Comparison of ENCODE assay signal across 9 mouse cellular contexts in the genomic region with DNA sequence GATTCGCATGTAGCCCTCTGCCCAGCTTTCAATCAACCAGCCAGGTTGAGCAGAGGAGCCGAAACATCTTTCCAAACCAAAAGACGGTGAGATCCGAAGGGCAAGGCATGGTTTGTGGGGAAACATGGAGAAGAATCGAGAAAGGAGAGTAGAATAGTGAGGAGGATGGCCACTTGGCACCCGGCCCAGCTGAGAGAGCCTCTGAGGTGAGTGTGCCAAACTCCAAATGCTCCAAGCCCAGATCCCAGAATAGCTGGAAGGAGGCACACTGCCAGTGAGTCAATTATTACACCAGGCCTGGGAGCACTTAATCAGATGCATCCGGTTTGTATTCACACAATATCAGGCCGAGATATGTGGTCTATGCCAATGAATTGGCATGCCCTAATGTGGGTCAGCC. TPM values are rescaled to one million over a fixed set of nuclear protein-coding genes. Genes with fewer than 3 reads are reported as not detected.
DNase-seq lines count a peak whose midpoint lies in the region; ATAC-seq and TF ChIP-seq lines count a peak whose summit lies in the region.
"Had no signal": no experiment of that assay in that cellular context is flagged by ENCODE, and none has a peak within 500 bp of the region (broad histone marks: within the 10 kb centered on the region; RNA-seq: fewer than 3 reads in every experiment).

No protein-coding gene starts in this region.

- H3K4me1 ChIP-seq in hindbrain, postnatal 0 days (ENCODE audit: insufficient read depth, low read length): no peaks in the 10 kb centered on the region
- no peaks in the 10 kb centered on the region for H3K4me1 ChIP-seq in hindbrain, embryonic 11.5 days (replicated peaks; ENCODE audit: control insufficient read depth, insufficient read depth, low read length)
- no peaks in the 10 kb centered on the region for H3K4me1 ChIP-seq in thymus, adult 2 months (replicated peaks; ENCODE audit: control insufficient read depth, insufficient read depth, low read length)
- H3K4me1 ChIP-seq: embryonic facial prominence, embryonic 15.5 days had no signal

- TF ChIP-seq CTCF in hindbrain, postnatal 0 days (IDR thresholded peaks at IDR 0.05; ENCODE audit: low read depth): no peak
- no peak for TF ChIP-seq CTCF in thymus, adult 2 months (IDR thresholded peaks at IDR 0.05; ENCODE audit: borderline replicate concordance, control insufficient read depth, extremely low read depth, insufficient read depth, low read length, poor library complexity)

- no peaks in the 10 kb centered on the region for H3K36me3 ChIP-seq in hindbrain, postnatal 0 days (ENCODE audit: insufficient read depth, low read length)
- H3K36me3 ChIP-seq in hindbrain, embryonic 11.5 days (ENCODE audit: control insufficient read depth, insufficient read depth, low read length): no peaks in the 10 kb centered on the region
- no peaks in the 10 kb centered on the region for H3K36me3 ChIP-seq in thymus, adult 2 months (ENCODE audit: control insufficient read depth, insufficient read depth, low read length)
- H3K36me3 ChIP-seq: embryonic facial prominence, embryonic 15.5 days had no signal

- TF ChIP-seq POLR2A in thymus, adult 2 months (IDR thresholded peaks at IDR 0.05; ENCODE audit: control insufficient read depth, extremely low read depth, insufficient read depth, low read length, poor library complexity): no peak

- H3K27ac ChIP-seq in hindbrain, postnatal 0 days: no peak overlapping the region
- H3K27ac ChIP-seq in hindbrain, embryonic 11.5 days (ENCODE audit: low read depth, low read length): no peak overlapping the region
- H3K27ac ChIP-seq in thymus, adult 2 months (ENCODE audit: control insufficient read depth, insufficient read depth, low read length): no peak overlapping the region
- H3K27ac ChIP-seq: embryonic facial prominence, embryonic 15.5 days had no signal

- ATAC-seq in hindbrain, postnatal 0 days: peak; percentile 76
- ATAC-seq in hindbrain, embryonic 11.5 days (ENCODE audit: low FRiP score): no peak
- no peak for ATAC-seq in megakaryocyte-erythroid progenitor cell, adult 5-6 weeks (replicated peaks; ENCODE audit: low FRiP score, low TSS enrichment, poor library complexity, severe bottlenecking)

- no peak overlapping the region for H3K4me2 ChIP-seq in hindbrain, postnatal 0 days (ENCODE audit: low read depth, low read length)
- H3K4me2 ChIP-seq in hindbrain, embryonic 11.5 days (replicated peaks; ENCODE audit: low read depth, low read length): no peak overlapping the region
- H3K4me2 ChIP-seq: embryonic facial prominence, embryonic 15.5 days had no signal

- H3K27me3 ChIP-seq in hindbrain, postnatal 0 days (ENCODE audit: insufficient read depth, low read length): no peaks in the 10 kb centered on the region
- no peaks in the 10 kb centered on the region for H3K27me3 ChIP-seq in hindbrain, embryonic 11.5 days (ENCODE audit: control insufficient read depth, insufficient read depth, low read length)
- no peaks in the 10 kb centered on the region for H3K27me3 ChIP-seq in thymus, adult 2 months (ENCODE audit: control insufficient read depth, insufficient read depth, low read length)
- H3K27me3 ChIP-seq: embryonic facial prominence, embryonic 15.5 days had no signal

- no peak overlapping the region for H3K9ac ChIP-seq in hindbrain, postnatal 0 days (replicated peaks; ENCODE audit: low read length)
- H3K9ac ChIP-seq in hindbrain, embryonic 11.5 days (ENCODE audit: low read depth, low read length): no peak overlapping the region
- H3K9ac ChIP-seq: embryonic facial prominence, embryonic 15.5 days had no signal

- 57% methylated on average over 8 of the region's 8 CpGs for WGBS in hindbrain, postnatal 0 days
- 90% methylated on average over 8 of the region's 8 CpGs for WGBS in hindbrain, embryonic 11.5 days
- WGBS in thymus, adult 2 months: 95% methylated on average over 8 of the region's 8 CpGs

- H3K4me3 ChIP-seq in hindbrain, postnatal 0 days (ENCODE audit: low read length): no peak overlapping the region
- no peak overlapping the region for H3K4me3 ChIP-seq in hindbrain, embryonic 11.5 days (ENCODE audit: low read depth, low read length)
- H3K4me3 ChIP-seq in thymus, adult 2 months (ENCODE audit: control insufficient read depth, insufficient read depth, low read length): no peak overlapping the region
- H3K4me3 ChIP-seq: embryonic facial prominence, embryonic 15.5 days had no signal

- peak; percentile 84 for DNase-seq in hindbrain, postnatal 0 days (ENCODE audit: low spot score)
- DNase-seq in hindbrain, embryonic 11.5 days (ENCODE audit: low spot score): no peak
- peak; percentile 25 to 51 for DNase-seq in adrenal gland, postnatal 36 days
- peak; percentile 13 to 35 for DNase-seq in frontal cortex, postnatal 36 days (ENCODE audit: low spot score in 2 of 2)
- DNase-seq in kidney, postnatal 10 days: peak; percentile 85
- DNase-seq in lung, postnatal 4 days: peak; percentile 46 to 71
- no peak for DNase-seq in thymus, adult 2 months

- no peaks in the 10 kb centered on the region for H3K9me3 ChIP-seq in hindbrain, postnatal 0 days (ENCODE audit: low read length)
- H3K9me3 ChIP-seq in hindbrain, embryonic 11.5 days (ENCODE audit: control insufficient read depth, low read length): no peaks in the 10 kb centered on the region
- H3K9me3 ChIP-seq: embryonic facial prominence, embryonic 15.5 days had no signal

RNA-seq across cellular contexts. Expression of a gene that starts 39.7 kb away (rescaled TPM):
- 1.2 and 1.6 TPM in 2 replicates for total RNA-seq in hindbrain, postnatal 0 days (2014; rRNA removed)
- 7.3 and 7.6 TPM in 2 replicates for polyA plus RNA-seq in hindbrain, postnatal 0 days (2015; fragmentation: Nextera tagmentation; extraction: Ambion mirVana)
- 1.9 and 2.2 TPM in 2 replicates for polyA plus RNA-seq in hindbrain, embryonic 11.5 days (2014; fragmentation: Nextera tagmentation; extraction: Ambion mirVana)
- total RNA-seq in adrenal gland, postnatal 36 days (2021): 100 to 1,000 TPM; 144 to 165 TPM
- total RNA-seq in megakaryocyte-erythroid progenitor cell, adult 5-6 weeks (2014; fragmentation: Nextera tagmentation): not detected in 2 replicates
- total RNA-seq in megakaryocyte-erythroid progenitor cell, adult 5-6 weeks (2017): not detected in 2 replicates
- polyA plus RNA-seq in thymus, adult 2 months (2012; rRNA removed): 0.41 and 0.49 TPM in 2 replicates

RNA-seq across cellular contexts. Expression of a gene that starts 42.1 kb away (rescaled TPM):
- 69.3 and 80.7 TPM in 2 replicates for total RNA-seq in hindbrain, postnatal 0 days (2014; rRNA removed)
- 26.1 and 28.4 TPM in 2 replicates for polyA plus RNA-seq in hindbrain, postnatal 0 days (2015; fragmentation: Nextera tagmentation; extraction: Ambion mirVana)
- 16.0 and 19.2 TPM in 2 replicates for polyA plus RNA-seq in hindbrain, embryonic 11.5 days (2014; fragmentation: Nextera tagmentation; extraction: Ambion mirVana)
- total RNA-seq in adrenal gland, postnatal 36 days (2021): 1 to 10 TPM; 1.4 to 1.7 TPM
- total RNA-seq in megakaryocyte-erythroid progenitor cell, adult 5-6 weeks (2014; fragmentation: Nextera tagmentation): not detected in 2 replicates
- total RNA-seq in megakaryocyte-erythroid progenitor cell, adult 5-6 weeks (2017): 0.08 TPM in 1 of 2 replicates, not detected in the other
- 2.7 and 2.8 TPM in 2 replicates for polyA plus RNA-seq in thymus, adult 2 months (2012; rRNA removed)

Comparison
In these comparisons a context has a peak if more than half of its experiments do, and no peak if none do; other contexts are left out.
1. DNase-seq: peak in hindbrain, postnatal 0 days (single experiment), adrenal gland, postnatal 36 days (2 of 2), frontal cortex, postnatal 36 days (2 of 2), kidney, postnatal 10 days (single experiment) and lung, postnatal 4 days (2 of 2); none in hindbrain, embryonic 11.5 days (single experiment) and thymus, adult 2 months (single experiment).
2. RNA of a gene that starts 39.7 kb away (total RNA-seq): 144 to 165 TPM in adrenal gland, postnatal 36 days; 1.2 to 1.6 TPM in hindbrain, postnatal 0 days and not detected in megakaryocyte-erythroid progenitor cell, adult 5-6 weeks; every median in the first group is over 10 times any median in the second.
3. RNA of a gene that starts 42.1 kb away (total RNA-seq): 69.3 to 80.7 TPM in hindbrain, postnatal 0 days; 1.4 to 1.7 TPM in adrenal gland, postnatal 36 days and 0.08 TPM in megakaryocyte-erythroid progenitor cell, adult 5-6 weeks; every median in the first group is over 10 times any median in the second.